In the genomic region with DNA sequence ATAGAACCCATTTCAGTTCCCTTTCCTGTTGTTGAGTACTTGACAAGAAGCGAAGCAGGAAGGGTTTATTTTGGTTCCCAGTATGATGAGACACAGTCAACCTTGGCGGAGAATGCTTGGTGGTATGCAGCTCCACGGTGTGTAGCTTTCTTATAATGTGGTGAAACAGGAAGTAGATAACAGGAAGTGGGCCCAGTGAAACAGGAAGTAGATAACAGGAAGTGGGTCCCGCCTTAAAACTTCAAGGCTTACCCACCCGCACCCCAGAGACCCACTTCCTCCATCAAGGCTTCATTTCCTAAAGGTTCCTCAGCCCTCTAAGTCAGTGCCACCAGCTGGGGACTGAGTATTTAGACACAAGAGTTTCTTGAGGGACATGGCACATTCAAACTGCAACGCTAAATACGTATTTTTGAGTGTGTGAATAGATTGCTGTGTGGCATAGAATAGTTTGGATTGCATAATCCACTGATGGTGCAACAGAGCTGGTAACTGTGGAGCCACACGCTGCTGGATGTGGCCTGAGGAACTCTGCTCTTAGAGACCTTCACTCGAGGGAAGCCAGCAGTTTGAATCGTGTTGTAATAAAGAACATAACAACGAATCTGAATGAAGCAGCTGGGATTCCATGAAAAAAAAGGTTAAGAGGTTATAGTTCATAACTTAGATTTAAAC, we compare ENCODE assay signal across 11 mouse cellular contexts.
DNase-seq lines count a peak whose midpoint lies in the region; ATAC-seq and TF ChIP-seq lines count a peak whose summit lies in the region.
"Had no signal": no experiment of that assay in that cellular context is flagged by ENCODE, and none has a peak within 500 bp of the region (broad histone marks: within the 10 kb centered on the region; RNA-seq: fewer than 3 reads in every experiment).

No protein-coding gene starts in this region.

- no peaks in the 10 kb centered on the region for H3K9me3 ChIP-seq in liver, postnatal 0 days (ENCODE audit: low read length)
- no peaks in the 10 kb centered on the region for H3K9me3 ChIP-seq in limb, embryonic 10.5 days (replicated peaks)
- H3K9me3 ChIP-seq: heart, embryonic 15.5 days; midbrain, embryonic 13.5 days had no signal

- H3K9ac ChIP-seq in liver, postnatal 0 days (replicated peaks): no peak overlapping the region
- H3K9ac ChIP-seq: heart, embryonic 15.5 days; midbrain, embryonic 13.5 days had no signal

- no peaks in the 10 kb centered on the region for H3K4me1 ChIP-seq in liver, postnatal 0 days (ENCODE audit: insufficient read depth)
- H3K4me1 ChIP-seq in limb, embryonic 10.5 days: no peaks in the 10 kb centered on the region
- H3K4me1 ChIP-seq: heart, embryonic 15.5 days; midbrain, embryonic 13.5 days had no signal

- 43% methylated on average over 11 of the region's 11 CpGs for WGBS in liver, postnatal 0 days (ENCODE audit: insufficient replicate concordance)
- WGBS in limb, embryonic 10.5 days: 95% methylated on average over 11 of the region's 11 CpGs

- peak; percentile 40 for ATAC-seq in activated CD4-positive, CD25-positive, alpha-beta regulatory T cell, adult 4 months
- ATAC-seq in liver, postnatal 0 days: peak; percentile 92
- ATAC-seq: midbrain, embryonic 13.5 days had no signal

- H3K27me3 ChIP-seq in liver, postnatal 0 days (ENCODE audit: insufficient read depth, low read length): no peaks in the 10 kb centered on the region
- H3K27me3 ChIP-seq in limb, embryonic 10.5 days (ENCODE audit: low read depth, poor library complexity, severe bottlenecking): no peaks in the 10 kb centered on the region
- H3K27me3 ChIP-seq: heart, embryonic 15.5 days; midbrain, embryonic 13.5 days had no signal

- peak overlapping the region; percentile 59 for H3K27ac ChIP-seq in liver, postnatal 0 days (ENCODE audit: low read depth)
- H3K27ac ChIP-seq in limb, embryonic 10.5 days: no peak overlapping the region
- H3K27ac ChIP-seq: heart, embryonic 15.5 days; midbrain, embryonic 13.5 days had no signal

- no peak for TF ChIP-seq CTCF in liver, postnatal 0 days (IDR thresholded peaks at IDR 0.05; ENCODE audit: low read depth)

- DNase-seq in spleen, postnatal 4 days (ENCODE audit: low spot score in 2 of 2): peak; percentile 37 to 64
- no peak for DNase-seq in spleen, postnatal 14 days (ENCODE audit: low spot score in 2 of 2)
- peak; percentile 40 for DNase-seq in liver, postnatal 0 days
- DNase-seq in thymus, postnatal 14 days: peak; percentile 14
- DNase-seq in limb, embryonic 10.5 days (ENCODE audit: low spot score): no peak
- DNase-seq in cerebellum, adult 18-20 months: no peak
- no peak for DNase-seq in right cerebral cortex, postnatal 4 days
- DNase-seq: cerebellum, postnatal 10 days had no signal

- H3K4me2 ChIP-seq in liver, postnatal 0 days (ENCODE audit: low read depth, low read length): no peak overlapping the region
- H3K4me2 ChIP-seq: heart, embryonic 15.5 days; midbrain, embryonic 13.5 days had no signal

- TF ChIP-seq EP300 in liver, postnatal 0 days (IDR thresholded peaks at IDR 0.05; ENCODE audit: low read depth): no peak; the same call in 1 of the 2 replicates

- H3K36me3 ChIP-seq in liver, postnatal 0 days (replicated peaks; ENCODE audit: insufficient read depth, low read length): no peaks in the 10 kb centered on the region
- H3K36me3 ChIP-seq in limb, embryonic 10.5 days: no peaks in the 10 kb centered on the region
- H3K36me3 ChIP-seq: heart, embryonic 15.5 days; midbrain, embryonic 13.5 days had no signal

- H3K4me3 ChIP-seq in liver, postnatal 0 days (ENCODE audit: low read depth, low read length): no peak overlapping the region
- no peak overlapping the region for H3K4me3 ChIP-seq in limb, embryonic 10.5 days
- H3K4me3 ChIP-seq: heart, embryonic 15.5 days; midbrain, embryonic 13.5 days had no signal

Comparison
In these comparisons a context has a peak if more than half of its experiments do, and no peak if none do; other contexts are left out.
1. DNase-seq: peak in spleen, postnatal 4 days (2 of 2), liver, postnatal 0 days (single experiment) and thymus, postnatal 14 days (single experiment); none in spleen, postnatal 14 days (0 of 2), limb, embryonic 10.5 days (single experiment), cerebellum, adult 18-20 months (0 of 2) and right cerebral cortex, postnatal 4 days (single experiment).